Mouse (Mus musculus): ENCODE results near the gene Higd2a. TPM values are rescaled to one million over a fixed set of nuclear protein-coding genes. Genes with fewer than 3 reads are reported as not detected.
"Not testable (repeated sequence)": the region's sequence is repeated elsewhere in the genome, so short reads cannot be mapped to it uniquely, and the experiment has no call there.

Gene Higd2a
- total RNA-seq, 2 experiments from 2014 or later, result 202 to 205 TPM

GRCm38 (mm10) chr13:54610972-54611754 lies 21.2 kb downstream of the Higd2a start, which contains the start of gene Cltb:
TSS of gene Cltb (minus strand) at chr13:54611344.
- peak; percentile 81 for DNase-seq (ENCODE audit: low spot score)
- intact Hi-C loops (cut with DNase I), result no loop called here

- DNase-seq (ENCODE audit: low spot score); intact Hi-C loops (cut with DNase I): not testable (repeated sequence)
Measured at GRCm38 (mm10) chr13:54613141-54613540, 23.1 kb downstream of the Higd2a start.

- intact Hi-C loops (cut with DNase I), result no loop called here
- DNase-seq (ENCODE audit: low spot score), result no peak
Measured at GRCm38 (mm10) chr13:54616307-54616706, 26.3 kb downstream of the Higd2a start.

GRCm38 (mm10) chr13:54616998-54617397 lies 27.0 kb downstream of the Higd2a start:
- no peak for DNase-seq (ENCODE audit: low spot score)
- intact Hi-C loops (cut with DNase I), result no loop called here

GRCm38 (mm10) chr13:54621155-54621932 lies 31.3 kb downstream of the Higd2a start, which contains the start of gene Faf2:
TSS of gene Faf2 (plus strand) at chr13:54621784.
- intact Hi-C loops (cut with DNase I), result loop anchor here (2.0 to 5.0 kb wide), 4 partner anchors 31 to 154 kb away; partner anchors contain the start of genes 4833439L19Rik, Arl10, Higd2a and Nop16
- DNase-seq (ENCODE audit: low spot score), result peak; percentile 92

- no peak for DNase-seq (ENCODE audit: low spot score)
Measured at GRCm38 (mm10) chr13:54621960-54622521, 32.0 kb downstream of the Higd2a start.

GRCm38 (mm10) chr13:54629128-54629527 lies 39.1 kb downstream of the Higd2a start:
- intact Hi-C loops (cut with DNase I), result no loop called here

More at GRCm38 (mm10) chr13:54621960-54622521, 32.0 kb downstream of the Higd2a start:
- intact Hi-C loops (cut with DNase I), result loop anchor here (2.0 to 5.0 kb wide), 4 partner anchors 31 to 155 kb away; partner anchors contain the start of genes 4833439L19Rik, Arl10, Higd2a and Nop16

GRCm38 (mm10) chr13:54632731-54633277 lies 42.8 kb downstream of the Higd2a start:
- intact Hi-C loops (cut with DNase I), result no loop called here
- DNase-seq (ENCODE audit: low spot score), result no peak

More at GRCm38 (mm10) chr13:54629128-54629527, 39.1 kb downstream of the Higd2a start:
- no peak for DNase-seq (ENCODE audit: low spot score)

- intact Hi-C loops (cut with DNase I), result no loop called here
- DNase-seq (ENCODE audit: low spot score), result no peak
Measured at GRCm38 (mm10) chr13:54635011-54635410, 45.0 kb downstream of the Higd2a start.

Small RNAs within 50 kb of the gene (microRNA-seq; reads per million reads assigned to microRNA genes)
- not detected for gene Gm24195

Other genes with a start within 250 kb of the Higd2a start
- gene Cplx2, start 218.9 kb upstream of the Higd2a start, total RNA-seq (2021), result 1 to 10 TPM; 2.7 to 2.8 TPM
- gene Thoc3, start 121.4 kb upstream of the Higd2a start, total RNA-seq (2021), result 10 to 100 TPM; 17.7 to 23.4 TPM
- 1 to 10 TPM; 2.0 to 2.4 TPM for gene Simc1, start 86.4 kb upstream of the Higd2a start, total RNA-seq (2021)
- gene 4833439L19Rik, start 24.8 kb upstream of the Higd2a start, total RNA-seq (2021), result 10 to 100 TPM; 88.2 to 99.5 TPM
- 1 to 10 TPM; 4.5 to 6.1 TPM for gene Arl10, start 15.2 kb upstream of the Higd2a start, total RNA-seq (2021)
- gene Nop16, start 117 bp upstream of the Higd2a start, total RNA-seq (2021), result 10 to 100 TPM; 15.2 to 15.6 TPM
- 10 to 100 TPM; 92.6 to 99.7 TPM for gene Cltb, start 21.1 kb downstream of the Higd2a start, total RNA-seq (2021)
- gene Faf2, start 31.6 kb downstream of the Higd2a start, total RNA-seq (2021), result 10 to 100 TPM; 20.0 to 23.3 TPM
- gene Rnf44, start 103.7 kb downstream of the Higd2a start, total RNA-seq (2021), result 10 to 100 TPM; 45.2 to 54.2 TPM
- not detected for gene Cdhr2, start 111.3 kb downstream of the Higd2a start, total RNA-seq (2021)
- not detected for gene Gprin1, start 159.7 kb downstream of the Higd2a start, total RNA-seq (2021)
- gene Sncb, start 176.4 kb downstream of the Higd2a start, total RNA-seq (2021), result not detected
- gene Eif4e1b, start 193.8 kb downstream of the Higd2a start, total RNA-seq (2021), result not detected
- gene Tspan17, start 199.2 kb downstream of the Higd2a start, total RNA-seq (2021), result 10 to 100 TPM in 1 of 2 experiments, 1 to 10 TPM in 1; 8.6 to 12.3 TPM